Mouse (Mus musculus) MEL (cell line): ENCODE data around the gene Ntn3. TPM values are rescaled to one million over a fixed set of nuclear protein-coding genes. Genes with fewer than 3 reads are reported as not detected.

Experiments used
- DNase-seq: peaks from one replicate; pipeline ENCODE4 v3.0.0; 2011; ENCODE audit warnings: low read depth, low spot score
- H3K27ac ChIP-seq: 2 replicates; pipeline ENCODE4 v1.5.1; 2012; ENCODE audit warnings: low read depth, mild to moderate bottlenecking, control low read depth, low read length, moderate library complexity; ENCODE audit not compliant: control insufficient read depth
- H3K27me3 ChIP-seq, 2 experiments: fragments of 150-350 bp in 1 of 2; sonication (generic) in 1 of 2; 2 replicates each; pipeline ENCODE4 v1.6.1; 2012; ENCODE audit warnings: low read length in 2 of 2, mild to moderate bottlenecking in 2 of 2, improper control_type of control experiment in 1 of 2, moderate library complexity in 1 of 2; ENCODE audit not compliant: insufficient read depth in 2 of 2, control insufficient read depth in 1 of 2
- H3K36me3 ChIP-seq, 2 experiments: 2 replicates each; pipeline ENCODE4 v1.6.1; 2012 to 2014; ENCODE audit warnings: low read length in 2 of 2, improper control_type of control experiment in 1 of 2, inconsistent platforms in 1 of 2, mild to moderate bottlenecking in 1 of 2; ENCODE audit not compliant: insufficient read depth in 2 of 2, control insufficient read depth in 1 of 2
- H3K4me1 ChIP-seq, 2 experiments: fragments of 150-350 bp in 1 of 2; sonication (generic) in 1 of 2; 2 replicates each; pipeline ENCODE4 v1.6.1; 2012; ENCODE audit warnings: low read length in 2 of 2, improper control_type of control experiment in 1 of 2, mild to moderate bottlenecking in 1 of 2; ENCODE audit not compliant: insufficient read depth in 2 of 2, control insufficient read depth in 1 of 2
- H3K4me3 ChIP-seq, 2 experiments: fragments of 150-350 bp in 1 of 2; sonication (generic) in 1 of 2; 2 replicates each; pipeline ENCODE4 v1.5.1; 2012; ENCODE audit warnings: low read depth in 2 of 2, low read length in 2 of 2, mild to moderate bottlenecking in 2 of 2, moderate library complexity in 2 of 2, control low read depth in 1 of 2, improper control_type of control experiment in 1 of 2; ENCODE audit not compliant: control insufficient read depth in 1 of 2, insufficient read depth in 1 of 2
- H3K79me2 ChIP-seq: 2 replicates; pipeline ENCODE4 v1.6.1; 2012; ENCODE audit warnings: mild to moderate bottlenecking, low read length, moderate library complexity; ENCODE audit not compliant: control insufficient read depth, poor library complexity, insufficient read depth
- H3K9ac ChIP-seq: 2 replicates; pipeline ENCODE4 v1.6.1; 2012; ENCODE audit warnings: low read depth, mild to moderate bottlenecking, control low read depth, low read length, moderate library complexity; ENCODE audit not compliant: control insufficient read depth, poor library complexity, severe bottlenecking
- H3K9me3 ChIP-seq: fragments of 150-350 bp; sonication (generic); replicated peaks from 2 replicates; pipeline ENCODE4 v1.6.1; 2012; ENCODE audit warnings: mild to moderate bottlenecking, low read length, improper control_type of control experiment, moderate library complexity; ENCODE audit not compliant: insufficient read depth
- BHLHE40 ChIP-seq: IDR thresholded peaks from 2 replicates; pipeline ENCODE4 v1.6.1; 2012; ENCODE audit warnings: low read depth, mild to moderate bottlenecking, inconsistent platforms, low read length, improper control_type of control experiment, borderline replicate concordance
- CHD1 ChIP-seq: IDR thresholded peaks from 2 replicates; pipeline ENCODE4 v1.6.1; 2012; ENCODE audit warnings: low read depth, mild to moderate bottlenecking, inconsistent platforms, low read length, improper control_type of control experiment
- CHD2 ChIP-seq: IDR thresholded peaks from 2 replicates; pipeline ENCODE4 v1.6.1; 2011; ENCODE audit warnings: low read length, improper control_type of control experiment
- CTCF ChIP-seq, 3 experiments: IDR thresholded peaks in 2 of 3; conservative IDR thresholded peaks in 1 of 3; 2 replicates each; pipeline ENCODE4 v1.5.1; 2011 to 2012; ENCODE audit warnings: low read length in 3 of 3, low read depth in 2 of 3, mild to moderate bottlenecking in 2 of 3, improper control_type of control experiment in 1 of 3, inconsistent platforms in 1 of 3, mixed read lengths in 1 of 3, moderate library complexity in 1 of 3; ENCODE audit not compliant: control insufficient read depth in 1 of 3, insufficient read depth in 1 of 3, poor library complexity in 1 of 3, severe bottlenecking in 1 of 3
- E2F4 ChIP-seq: IDR thresholded peaks from 2 replicates; pipeline ENCODE4 v1.6.1; 2011; ENCODE audit warnings: low read depth, low read length, improper control_type of control experiment, borderline replicate concordance
- ELF1 ChIP-seq: IDR thresholded peaks from 2 replicates; pipeline ENCODE4 v1.6.1; 2014; ENCODE audit warnings: low read depth, mild to moderate bottlenecking, inconsistent platforms, low read length, improper control_type of control experiment, moderate library complexity
- EP300 ChIP-seq, 2 experiments: IDR thresholded peaks; 2 replicates each; pipeline ENCODE4 v1.6.1; 2011; ENCODE audit warnings: improper control_type of control experiment in 2 of 2, low read length in 2 of 2, low read depth in 1 of 2, mild to moderate bottlenecking in 1 of 2
- ETS1 ChIP-seq: IDR thresholded peaks from 2 replicates; pipeline ENCODE4 v1.6.1; 2012; ENCODE audit warnings: low read depth, mild to moderate bottlenecking, inconsistent platforms, low read length, improper control_type of control experiment, moderate library complexity
- GABPA ChIP-seq: IDR thresholded peaks from 2 replicates; pipeline ENCODE4 v1.6.1; 2012; ENCODE audit warnings: low read depth, mild to moderate bottlenecking, inconsistent platforms, low read length, improper control_type of control experiment, moderate library complexity
- GATA1 ChIP-seq: IDR thresholded peaks from 2 replicates; pipeline ENCODE4 v1.6.1; 2011; ENCODE audit warnings: low read depth, low read length, improper control_type of control experiment
- HCFC1 ChIP-seq: IDR thresholded peaks from 2 replicates; pipeline ENCODE4 v1.6.1; 2012; ENCODE audit warnings: low read depth, mild to moderate bottlenecking, inconsistent platforms, low read length, improper control_type of control experiment, moderate library complexity
- JUND ChIP-seq: IDR thresholded peaks from 2 replicates; pipeline ENCODE4 v1.6.1; 2011; ENCODE audit warnings: low read depth, mild to moderate bottlenecking, improper control_type of control experiment, low read length
- MAFK ChIP-seq: IDR thresholded peaks from 2 replicates; pipeline ENCODE4 v1.6.1; 2011; ENCODE audit warnings: low read depth, mild to moderate bottlenecking, low read length, improper control_type of control experiment, borderline replicate concordance
- MAX ChIP-seq: IDR thresholded peaks from 2 replicates; pipeline ENCODE4 v1.6.1; 2011; ENCODE audit warnings: low read length, improper control_type of control experiment
- MAZ ChIP-seq: IDR thresholded peaks from 2 replicates; pipeline ENCODE4 v1.6.1; 2012; ENCODE audit warnings: low read depth, mild to moderate bottlenecking, inconsistent platforms, low read length, improper control_type of control experiment
- MEF2A ChIP-seq: IDR thresholded peaks from 2 replicates; pipeline ENCODE4 v1.6.1; 2014; ENCODE audit warnings: low read depth, mild to moderate bottlenecking, inconsistent platforms, low read length, improper control_type of control experiment; ENCODE audit not compliant: poor library complexity, insufficient replicate concordance, severe bottlenecking; ENCODE audit errors: extremely low read depth
- MXI1 ChIP-seq: IDR thresholded peaks from 2 replicates; pipeline ENCODE4 v1.6.1; 2011; ENCODE audit warnings: mild to moderate bottlenecking, low read depth, low read length, improper control_type of control experiment
- MYB ChIP-seq: IDR thresholded peaks from 2 replicates; pipeline ENCODE4 v1.6.1; 2011; ENCODE audit warnings: mild to moderate bottlenecking, low read depth, low read length, improper control_type of control experiment
- MYC ChIP-seq: IDR thresholded peaks from 2 replicates; pipeline ENCODE4 v1.6.1; 2011; ENCODE audit warnings: low read depth, mild to moderate bottlenecking, low read length, improper control_type of control experiment, moderate library complexity
- NELFE ChIP-seq: IDR thresholded peaks from 2 replicates; pipeline ENCODE4 v1.6.1; 2011; ENCODE audit warnings: low read depth, low read length, improper control_type of control experiment
- NRF1 ChIP-seq: IDR thresholded peaks from 2 replicates; pipeline ENCODE4 v1.6.1; 2014; ENCODE audit warnings: low read depth, mild to moderate bottlenecking, inconsistent platforms, low read length, improper control_type of control experiment, moderate library complexity; ENCODE audit not compliant: poor library complexity, insufficient read depth, severe bottlenecking
- POLR2A ChIP-seq, 2 experiments: IDR thresholded peaks; 2 replicates each; pipeline ENCODE4 v1.6.1; 2011 to 2012; ENCODE audit warnings: low read length in 2 of 2, mild to moderate bottlenecking in 2 of 2, control low read depth in 1 of 2, improper control_type of control experiment in 1 of 2, low read depth in 1 of 2, moderate library complexity in 1 of 2; ENCODE audit not compliant: control insufficient read depth in 1 of 2, insufficient read depth in 1 of 2, poor library complexity in 1 of 2
- POLR2AphosphoS2 ChIP-seq: IDR thresholded peaks from 2 replicates; pipeline ENCODE4 v1.6.1; 2011; ENCODE audit warnings: low read length, improper control_type of control experiment
- RAD21 ChIP-seq: IDR thresholded peaks from 2 replicates; pipeline ENCODE4 v1.6.1; 2011; ENCODE audit warnings: mild to moderate bottlenecking, low read depth, low read length, improper control_type of control experiment
- RCOR1 ChIP-seq: IDR thresholded peaks from 2 replicates; pipeline ENCODE4 v1.6.1; 2012; ENCODE audit warnings: low read depth, mild to moderate bottlenecking, inconsistent platforms, low read length, improper control_type of control experiment
- SIN3A ChIP-seq: IDR thresholded peaks from 2 replicates; pipeline ENCODE4 v1.6.1; 2012; ENCODE audit warnings: low read length, improper control_type of control experiment, inconsistent platforms
- SMC3 ChIP-seq: IDR thresholded peaks from 2 replicates; pipeline ENCODE4 v1.6.1; 2011; ENCODE audit warnings: low read depth, low read length, improper control_type of control experiment
- TCF12 ChIP-seq: IDR thresholded peaks from 2 replicates; pipeline ENCODE4 v1.6.1; 2014; ENCODE audit warnings: low read depth, mild to moderate bottlenecking, inconsistent platforms, low read length, improper control_type of control experiment, moderate library complexity
- UBTF ChIP-seq: IDR thresholded peaks from 2 replicates; pipeline ENCODE4 v1.6.1; 2012; ENCODE audit warnings: low read depth, mild to moderate bottlenecking, inconsistent platforms, low read length, improper control_type of control experiment, moderate library complexity, borderline replicate concordance; ENCODE audit not compliant: insufficient read depth
- USF1 ChIP-seq: IDR thresholded peaks from 2 replicates; pipeline ENCODE4 v1.6.1; 2014; ENCODE audit warnings: low read depth, mild to moderate bottlenecking, inconsistent platforms, low read length, improper control_type of control experiment, moderate library complexity
- USF2 ChIP-seq, 2 experiments: IDR thresholded peaks; 2 replicates each; pipeline ENCODE4 v1.6.1; 2011 to 2012; ENCODE audit warnings: improper control_type of control experiment in 2 of 2, low read length in 2 of 2, borderline replicate concordance in 1 of 2, inconsistent platforms in 1 of 2, low read depth in 1 of 2, mild to moderate bottlenecking in 1 of 2; ENCODE audit not compliant: insufficient read depth in 1 of 2
- ZC3H11A ChIP-seq: IDR thresholded peaks from 2 replicates; pipeline ENCODE4 v1.6.1; 2012; ENCODE audit warnings: low read depth, mild to moderate bottlenecking, inconsistent platforms, low read length, improper control_type of control experiment
- ZKSCAN1 ChIP-seq: IDR thresholded peaks from 2 replicates; pipeline ENCODE4 v1.6.1; 2012; ENCODE audit warnings: low read depth, mild to moderate bottlenecking, inconsistent platforms, low read length, improper control_type of control experiment, moderate library complexity
- ZMIZ1 ChIP-seq: IDR thresholded peaks from 2 replicates; pipeline ENCODE4 v1.6.1; 2012; ENCODE audit warnings: low read depth, mild to moderate bottlenecking, inconsistent platforms, low read length, improper control_type of control experiment, moderate library complexity
- ZNF384 ChIP-seq: IDR thresholded peaks from 2 replicates; pipeline ENCODE4 v1.6.1; 2012; ENCODE audit warnings: low read depth, mild to moderate bottlenecking, inconsistent platforms, low read length, improper control_type of control experiment
- polyA plus RNA-seq, 2 experiments: library from polyadenylated mRNA; stranded (reverse) in 1 of 2; unstranded in 1 of 2; fragments of >175 nt in 1 of 2; fragments of >200 nt in 1 of 2; gene quantifications; 2 replicates each; pipeline versions ENCODE4 v1.2.1 to v1.2.4; 2012; ENCODE audit warnings: low replicate concordance in 2 of 2, low read depth in 1 of 2; ENCODE audit not compliant: insufficient read length in 2 of 2, insufficient read depth in 1 of 2, missing spikeins in 1 of 2
- total RNA-seq: library from RNA; depleted of rRNA; stranded (reverse); fragments of 300-350 nt; gene quantifications from 2 replicates; pipeline ENCODE4 v1.2.3, GENCODE M21; 2012

Gene Ntn3
- total and polyA plus RNA-seq, 3 experiments: 2.5 to 2.7 TPM; not detected in 1

DNA sequence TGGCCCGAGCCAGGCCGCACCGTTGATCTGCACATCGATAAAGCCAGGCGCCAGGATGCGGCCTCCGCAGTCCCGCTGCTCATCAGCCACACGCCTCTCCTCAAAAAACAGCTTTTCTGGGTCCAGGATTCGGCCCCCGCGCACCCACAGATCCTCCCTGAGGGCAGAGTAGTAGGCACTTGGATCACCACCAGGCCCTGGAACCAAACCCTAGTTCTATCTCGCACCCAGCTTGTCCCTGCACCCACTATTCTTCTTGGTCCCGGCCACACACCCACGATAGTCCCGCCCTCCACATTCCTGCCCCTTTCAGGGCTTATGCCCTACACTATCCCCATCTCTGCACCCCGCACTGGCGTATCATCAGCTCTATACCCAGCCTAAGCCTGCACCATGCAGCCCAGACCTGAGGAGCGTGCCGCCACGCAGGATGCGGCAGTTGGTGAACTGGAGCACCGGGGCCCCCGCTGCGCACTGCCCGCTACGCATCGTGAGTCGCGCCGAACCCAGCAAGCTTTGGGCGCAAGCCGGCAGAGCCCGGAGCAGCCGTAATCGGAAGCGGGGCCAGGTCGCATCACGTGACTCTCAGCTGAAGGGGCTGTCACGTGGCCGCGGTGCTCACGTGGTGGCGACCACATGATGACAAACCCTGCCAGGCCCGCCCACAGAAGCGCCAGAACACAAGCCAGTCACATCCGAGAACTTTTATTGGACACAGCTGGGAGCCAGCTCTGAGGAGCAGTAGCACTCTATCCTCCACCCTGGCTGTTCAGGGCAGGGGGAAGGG lies 46.0 kb downstream of the Ntn3 start, which contains the start of gene Amdhd2:
Gene Amdhd2 (minus strand): TSS at position 591 of the 787 bp plus-strand sequence.
- H3K4me3 ChIP-seq: peak within 1 kb of the TSS; percentile 62 to 87
- H3K36me3 ChIP-seq: peaks cover 4 to 12% of the 10 kb centered on the region in 2 experiments
- peaks cover 2 to 19% of the 10 kb centered on the region in 2 experiments; a peak in 3 of 4 replicates for H3K4me1 ChIP-seq
- no peaks in the 10 kb centered on the region for H3K27me3 ChIP-seq
- no peaks in the 10 kb centered on the region for H3K9me3 ChIP-seq
- peak within 1 kb of the TSS; percentile 66 for H3K27ac ChIP-seq
- peaks cover 23% of the 10 kb centered on the region for H3K79me2 ChIP-seq
- peak within 1 kb of the TSS; percentile 66 for H3K9ac ChIP-seq
- DNase-seq: peak; percentile 96
- TF ChIP-seq NELFE: peak; percentile 30; the same call in 1 of the 2 replicates
- TF ChIP-seq BHLHE40: peak; percentile 96
- no peak for TF ChIP-seq CTCF (IDR thresholded peaks at IDR 0.05 in 2 of 3, conservative IDR thresholded peaks at IDR 0.05 in 1 of 3; ENCODE audit: control insufficient read depth in 1 of 3, insufficient read depth in 1 of 3, low read depth in 2 of 3, low read length in 3 of 3, poor library complexity in 1 of 3, severe bottlenecking in 1 of 3)
- 0 out of 2 replicates have a peak, but pooled peaks have one; percentile 18 for TF ChIP-seq TCF12
- no peak for TF ChIP-seq EP300 (IDR thresholded peaks at IDR 0.05; ENCODE audit: low read depth in 1 of 2, low read length in 2 of 2)
- TF ChIP-seq MXI1: peak; percentile 88
- TF ChIP-seq MAX: peak; percentile 95
- no peak for TF ChIP-seq MAZ
- no peak for TF ChIP-seq ZNF384
- TF ChIP-seq GATA1: no peak
- peak; percentile 92 for TF ChIP-seq POLR2AphosphoS2
- no peak for TF ChIP-seq MYC
- peak; percentile 61 to 70; a peak in 3 of 4 replicates for TF ChIP-seq POLR2A (IDR thresholded peaks at IDR 0.05; ENCODE audit: control insufficient read depth in 1 of 2, insufficient read depth in 1 of 2, low read depth in 1 of 2, low read length in 2 of 2, poor library complexity in 1 of 2)
- peak; percentile 97 to 98 for TF ChIP-seq USF2 (IDR thresholded peaks at IDR 0.05; ENCODE audit: borderline replicate concordance in 1 of 2, insufficient read depth in 1 of 2, low read depth in 1 of 2, low read length in 2 of 2)
- peak; percentile 83 for TF ChIP-seq HCFC1
- no peak for TF ChIP-seq NRF1
- no peak for TF ChIP-seq E2F4
- no peak for TF ChIP-seq ZC3H11A
- no peak for TF ChIP-seq JUND
- TF ChIP-seq MYB: no peak
- 0 out of 2 replicates have a peak, but pooled peaks have one; percentile 9 for TF ChIP-seq RCOR1
- peak; percentile 55 for TF ChIP-seq CHD2
- TF ChIP-seq RAD21: no peak
- peak; percentile 96 for TF ChIP-seq SIN3A
- TF ChIP-seq MAFK: no peak
- TF ChIP-seq UBTF: no peak
- TF ChIP-seq GABPA: no peak
- TF ChIP-seq ELF1: peak; percentile 56; the same call in 1 of the 2 replicates
- TF ChIP-seq ZMIZ1: peak; percentile 88
- peak; percentile 89 for TF ChIP-seq ETS1
- peak; percentile 94 for TF ChIP-seq USF1
- no peak for TF ChIP-seq ZKSCAN1
- no peak for TF ChIP-seq MEF2A
- TF ChIP-seq SMC3: 0 out of 2 replicates have a peak, but pooled peaks have one; percentile 13
- no peak for TF ChIP-seq CHD1
